Mouse (Mus musculus) liver, embryonic 13.5 days (tissue): ENCODE measurements around the gene Gm14139. TPM values are rescaled to one million over a fixed set of nuclear protein-coding genes. Genes with fewer than 3 reads are reported as not detected.
"Not testable (repeated sequence)": the region's sequence is repeated elsewhere in the genome, so short reads cannot be mapped to it uniquely, and the experiment has no call there.

Experiments used
- ATAC-seq: fragments of 200-750 bp; cut with Nextera tagmentation; 2 replicates; pipeline ENCODE4 v1.8.0; 2017; ENCODE audit warnings: low read depth, mild to moderate bottlenecking, moderate number of reproducible peaks, moderate library complexity
- DNase-seq: peaks from one replicate; pipeline ENCODE4 v3.0.0; 2022
- H3K27ac ChIP-seq: fragments of 300-500 bp; sonication (generic); 2 replicates; pipeline ENCODE4 v1.5.1; 2015; ENCODE audit warnings: moderate library complexity, mild to moderate bottlenecking, inconsistent platforms
- H3K27me3 ChIP-seq: fragments of 300-500 bp; sonication (generic); 2 replicates; pipeline ENCODE4 v1.6.1; 2015; ENCODE audit warnings: mild to moderate bottlenecking, inconsistent platforms
- H3K36me3 ChIP-seq: fragments of 300-500 bp; sonication (generic); 2 replicates; pipeline ENCODE4 v1.6.1; 2015; ENCODE audit warnings: mild to moderate bottlenecking, inconsistent platforms
- H3K4me1 ChIP-seq: fragments of 300-500 bp; sonication (generic); replicated peaks from 2 replicates; pipeline ENCODE4 v1.6.1; 2015; ENCODE audit warnings: inconsistent platforms
- H3K4me2 ChIP-seq: fragments of 300-500 bp; sonication (generic); 2 replicates; pipeline ENCODE4 v1.6.1; 2015; ENCODE audit warnings: inconsistent platforms, mild to moderate bottlenecking, moderate library complexity
- H3K4me3 ChIP-seq: fragments of 300-500 bp; sonication (generic); replicated peaks from 2 replicates; pipeline ENCODE4 v1.5.1; 2015; ENCODE audit warnings: mild to moderate bottlenecking, inconsistent platforms
- H3K9ac ChIP-seq: fragments of 300-500 bp; sonication (generic); 2 replicates; pipeline ENCODE4 v1.6.1; 2015; ENCODE audit warnings: mild to moderate bottlenecking, inconsistent platforms
- H3K9me3 ChIP-seq: fragments of 300-500 bp; sonication (generic); replicated peaks from 2 replicates; pipeline ENCODE4 v1.6.1; 2016; ENCODE audit warnings: inconsistent platforms
- WGBS: fragments of 180-500 bp; shearing (Covaris S2); methylation state at CpG from one replicate; pipeline ENCODE4 v1.1.7; 2015; ENCODE audit not compliant: insufficient replicate concordance; 5-methylcytosine and 5-hydroxymethylcytosine counted together
- polyA plus RNA-seq: library from polyadenylated mRNA; unstranded; fragments of >200 nt; fragmentation: Nextera tagmentation; extraction: Ambion mirVana; gene quantifications from 2 replicates; pipeline ENCODE4 v1.2.1, GENCODE M21; 2015

The Gm14139 gene
- polyA plus RNA-seq = 0.10 TPM in 1 of 2 replicates, not detected in the other

- H3K36me3 ChIP-seq, H3K4me3 ChIP-seq, H3K27ac ChIP-seq, H3K9me3 ChIP-seq, H3K4me1 ChIP-seq, H3K4me2 ChIP-seq, H3K27me3 ChIP-seq, H3K9ac ChIP-seq, ATAC-seq, DNase-seq: not testable (repeated sequence)
- 51% methylated on average over 7 of the region's 7 CpGs for WGBS
These were observed at the start of gene Gm14139 for GRCm38 (mm10) chr2:150181570-150181999. Gene Gm14139 (plus strand): TSS chr2:150181755.

- 65% methylated on average over 1 of the region's 1 CpGs for WGBS
- not testable (repeated sequence) for DNase-seq, ATAC-seq, H3K9me3 ChIP-seq, H3K4me2 ChIP-seq, H3K4me3 ChIP-seq, H3K27me3 ChIP-seq, H3K9ac ChIP-seq, H3K27ac ChIP-seq
- Histone ChIP-seq H3K4me1 (peaks cover 18% of the 10 kb centered on the region), H3K36me3 (peaks cover 22% of the 10 kb centered on the region)
These were observed 49.6 kb upstream of the Gm14139 start for GRCm38 (mm10) chr2:150132002-150132401.

GRCm38 (mm10) chr2:150132773-150133172 lies 48.8 kb upstream of the Gm14139 start:
- Histone ChIP-seq H3K4me3 (no peak overlapping the region), H3K36me3 (peaks cover 21% of the 10 kb centered on the region; the same call in 1 of the 2 replicates), H3K27ac (no peak overlapping the region), H3K4me2 (no peak overlapping the region), H3K4me1 (peaks cover 18% of the 10 kb centered on the region), H3K9ac (no peak overlapping the region), H3K27me3 (no peaks in the 10 kb centered on the region), H3K9me3 (no peaks in the 10 kb centered on the region)
- 60% methylated on average over 2 of the region's 2 CpGs for WGBS
- no peak for ATAC-seq
- no peak for DNase-seq

GRCm38 (mm10) chr2:150136435-150136897 lies 45.1 kb upstream of the Gm14139 start, which contains the start of gene Zfp120:
Gene Zfp120 (minus strand): TSS chr2:150136708.
- peak; percentile 99 for ATAC-seq
- Histone ChIP-seq H3K4me2 (peak within 1 kb of the TSS; percentile 65), H3K4me3 (peak within 1 kb of the TSS; percentile 71), H3K27me3 (no peaks in the 10 kb centered on the region), H3K9ac (peak within 1 kb of the TSS; percentile 80), H3K4me1 (peaks cover 18% of the 10 kb centered on the region), H3K9me3 (no peaks in the 10 kb centered on the region), H3K27ac (peak within 1 kb of the TSS; percentile 69), H3K36me3 (no peaks in the 10 kb centered on the region)
- DNase-seq = peak; percentile 75
- 0% methylated on average over 13 of the region's 13 CpGs for WGBS

GRCm38 (mm10) chr2:150166703-150167102 lies 14.9 kb upstream of the Gm14139 start:
- no peak overlapping the region for H3K4me3 ChIP-seq
- H3K9me3 ChIP-seq = no peaks in the 10 kb centered on the region
- no peak for ATAC-seq
- H3K27ac ChIP-seq = no peak overlapping the region
- H3K4me1 ChIP-seq = no peaks in the 10 kb centered on the region
- H3K4me2 ChIP-seq = no peak overlapping the region
- no peaks in the 10 kb centered on the region for H3K36me3 ChIP-seq
- H3K9ac ChIP-seq = no peak overlapping the region
- H3K27me3 ChIP-seq = no peaks in the 10 kb centered on the region
- no peak for DNase-seq

- H3K9ac ChIP-seq = no peak overlapping the region
- ATAC-seq = no peak
- no peak overlapping the region for H3K27ac ChIP-seq
- H3K36me3 ChIP-seq = no peaks in the 10 kb centered on the region
- H3K4me2 ChIP-seq = no peak overlapping the region
- H3K9me3 ChIP-seq = no peaks in the 10 kb centered on the region
- no peaks in the 10 kb centered on the region for H3K27me3 ChIP-seq
- no peak overlapping the region for H3K4me3 ChIP-seq
- DNase-seq = no peak
- no peaks in the 10 kb centered on the region for H3K4me1 ChIP-seq
These were observed 7.7 kb upstream of the Gm14139 start for GRCm38 (mm10) chr2:150173833-150174232.

- not testable (repeated sequence) for H3K4me2 ChIP-seq, H3K9me3 ChIP-seq, H3K36me3 ChIP-seq, H3K27ac ChIP-seq, ATAC-seq, H3K9ac ChIP-seq, H3K4me3 ChIP-seq, H3K4me1 ChIP-seq, H3K27me3 ChIP-seq, DNase-seq
- WGBS = 58% methylated on average over 4 of the region's 4 CpGs
These were observed 2.0 kb upstream of the Gm14139 start, which contains the start of gene Gm10770 for GRCm38 (mm10) chr2:150179579-150179978. Gene Gm10770 (minus strand): TSS chr2:150179679.

GRCm38 (mm10) chr2:150181046-150181445 lies 509 bp upstream of the Gm14139 start:
- not testable (repeated sequence) for H3K36me3 ChIP-seq, H3K4me2 ChIP-seq, H3K4me3 ChIP-seq, H3K9ac ChIP-seq, H3K27me3 ChIP-seq, H3K4me1 ChIP-seq, H3K9me3 ChIP-seq, DNase-seq, H3K27ac ChIP-seq, ATAC-seq

GRCm38 (mm10) chr2:150217600-150218362 lies 36.2 kb downstream of the Gm14139 start, which contains the start of gene Zfp937:
Gene Zfp937 (plus strand): TSS chr2:150218073.
- DNase-seq (peak; percentile 6), ATAC-seq (peak; percentile 99)
- Histone ChIP-seq H3K4me3 (peak within 1 kb of the TSS; percentile 43), H3K4me2 (peak within 1 kb of the TSS; percentile 48)
- H3K4me1 ChIP-seq, H3K9ac ChIP-seq, H3K36me3 ChIP-seq, H3K9me3 ChIP-seq, H3K27ac ChIP-seq, H3K27me3 ChIP-seq: not testable (repeated sequence)
- under 1% methylated on average over 15 of the region's 15 CpGs for WGBS

- H3K9ac ChIP-seq = not testable (repeated sequence)
These were observed 36.8 kb downstream of the Gm14139 start for GRCm38 (mm10) chr2:150218363-150218725.

GRCm38 (mm10) chr2:150223263-150223662 lies 41.7 kb downstream of the Gm14139 start:
- H3K4me1 ChIP-seq, H3K36me3 ChIP-seq, H3K4me3 ChIP-seq, H3K4me2 ChIP-seq, H3K27me3 ChIP-seq, H3K9ac ChIP-seq, DNase-seq, H3K27ac ChIP-seq, H3K9me3 ChIP-seq: not testable (repeated sequence)
- peak; percentile 60; the same call in 1 of the 2 replicates for ATAC-seq

More at GRCm38 (mm10) chr2:150218363-150218725, 36.8 kb downstream of the Gm14139 start:
- Histone ChIP-seq H3K4me3 (peak overlapping the region; percentile 43), H3K4me2 (peak overlapping the region; percentile 48)
- ATAC-seq = 0 out of 2 replicates have a peak, but pooled peaks have one; percentile 7
- not testable (repeated sequence) for H3K27me3 ChIP-seq, H3K9me3 ChIP-seq, DNase-seq, H3K4me1 ChIP-seq, H3K27ac ChIP-seq, H3K36me3 ChIP-seq
- WGBS = 19% methylated on average over 4 of the region's 4 CpGs
